Mouse (Mus musculus) olfactory bulb, adult 2 months (tissue): ENCODE measurements around the gene Aatk.

ENCODE experiments used
- CTCF ChIP-seq: fragments of 200-500 bp; IDR thresholded peaks from 2 replicates; pipeline ENCODE4 v1.5.1; 2012; ENCODE audit warnings: low read depth, mild to moderate bottlenecking, low read length, moderate library complexity; ENCODE audit not compliant: insufficient read depth
- POLR2A ChIP-seq: fragments of 200-500 bp; IDR thresholded peaks from 2 replicates; pipeline ENCODE4 v1.6.1; 2012; ENCODE audit warnings: mild to moderate bottlenecking, low read depth, low read length, moderate library complexity; ENCODE audit not compliant: insufficient read depth

- TF ChIP-seq CTCF (no peak; the same call in 1 of the 2 replicates), POLR2A (no peak)
Measured at GRCm38 (mm10) chr11:120011761-120012560, 35.0 kb downstream of the Aatk start.
